Mouse (Mus musculus): ENCODE results near the gene Irf1. TPM values are rescaled to one million over a fixed set of nuclear protein-coding genes. Genes with fewer than 3 reads are reported as not detected.
A peak's percentile ranks its signal among the peaks of the same experiment; 100 is the strongest.

The Irf1 gene
- polyA plus RNA-seq, 1 experiment = 35.5 TPM

DNA sequence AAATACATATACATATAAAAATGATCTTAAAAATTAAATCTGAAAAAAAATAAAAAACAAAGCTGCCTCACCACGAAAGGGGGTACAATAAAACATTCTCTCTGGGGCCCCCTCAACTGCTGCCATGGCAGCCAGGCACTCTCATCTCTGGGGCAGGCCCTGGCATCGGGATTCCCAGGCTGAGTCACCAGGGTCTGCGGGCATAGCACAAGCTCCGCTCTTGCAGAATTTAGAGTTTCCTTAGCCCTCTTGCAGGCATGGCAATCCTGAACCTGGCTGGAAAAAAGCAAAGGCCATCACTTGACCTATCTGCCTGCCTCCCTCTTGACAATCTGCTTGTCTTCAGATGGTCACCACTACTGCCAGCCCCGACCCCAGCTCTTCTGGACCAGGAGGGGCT lies 8.5 kb upstream of the Irf1 start:
- 69% methylated on average over 5 of the region's 5 CpGs for WGBS
- no peaks in the 10 kb centered on the region for H3K36me3 ChIP-seq (ENCODE audit: control insufficient read depth, insufficient read depth, low read length)
- TF ChIP-seq CTCF (conservative IDR thresholded peaks at IDR 0.05; ENCODE audit: insufficient read depth, insufficient read length, low read depth, low read length) = no peak
- no peak for TF ChIP-seq POLR2A (IDR thresholded peaks at IDR 0.05; ENCODE audit: low read depth, low read length)
- H3K27me3 ChIP-seq (replicated peaks; ENCODE audit: control insufficient read depth, insufficient read depth, low read length) = no peaks in the 10 kb centered on the region
- peak overlapping the region; percentile 95 for H3K27ac ChIP-seq (ENCODE audit: insufficient read depth, low read depth, low read length)
- H3K4me3 ChIP-seq (ENCODE audit: insufficient read depth, low read depth, low read length) = no peak overlapping the region
- no peak for DNase-seq
- peaks cover 29% of the 10 kb centered on the region for H3K4me1 ChIP-seq (ENCODE audit: control insufficient read depth, insufficient read depth, low read length)

DNA sequence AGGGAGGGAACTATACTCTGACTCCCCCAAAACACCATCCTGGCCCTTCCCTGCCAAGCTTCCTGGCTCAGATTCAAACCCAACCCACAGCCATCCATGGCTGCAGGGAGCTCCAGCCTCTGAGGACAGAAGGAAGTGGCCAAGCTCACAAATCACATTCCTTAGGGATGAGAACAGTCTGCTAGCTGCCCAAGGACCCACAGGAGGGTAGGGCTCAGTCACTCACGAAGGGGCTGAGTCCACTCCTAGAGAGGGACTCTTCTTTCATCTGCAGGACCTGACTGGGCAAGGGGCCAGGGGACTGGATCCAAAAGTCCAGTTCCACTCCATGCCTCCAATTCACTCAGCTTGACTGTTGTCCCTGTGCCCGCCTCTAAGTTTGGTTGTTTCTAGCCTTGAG lies 8.0 kb upstream of the Irf1 start:
- H3K27me3 ChIP-seq (replicated peaks; ENCODE audit: control insufficient read depth, insufficient read depth, low read length) = no peaks in the 10 kb centered on the region
- H3K36me3 ChIP-seq (ENCODE audit: control insufficient read depth, insufficient read depth, low read length) = no peaks in the 10 kb centered on the region
- peak overlapping the region; percentile 95 for H3K27ac ChIP-seq (ENCODE audit: insufficient read depth, low read depth, low read length)
- TF ChIP-seq POLR2A (IDR thresholded peaks at IDR 0.05; ENCODE audit: low read depth, low read length) (no peak), CTCF (conservative IDR thresholded peaks at IDR 0.05; ENCODE audit: insufficient read depth, insufficient read length, low read depth, low read length) (no peak)
- WGBS = 5% methylated on average over 2 of the region's 2 CpGs
- peak; percentile 97 for DNase-seq
- H3K4me3 ChIP-seq (ENCODE audit: insufficient read depth, low read depth, low read length) = no peak overlapping the region
- peaks cover 29% of the 10 kb centered on the region for H3K4me1 ChIP-seq (ENCODE audit: control insufficient read depth, insufficient read depth, low read length)

DNA sequence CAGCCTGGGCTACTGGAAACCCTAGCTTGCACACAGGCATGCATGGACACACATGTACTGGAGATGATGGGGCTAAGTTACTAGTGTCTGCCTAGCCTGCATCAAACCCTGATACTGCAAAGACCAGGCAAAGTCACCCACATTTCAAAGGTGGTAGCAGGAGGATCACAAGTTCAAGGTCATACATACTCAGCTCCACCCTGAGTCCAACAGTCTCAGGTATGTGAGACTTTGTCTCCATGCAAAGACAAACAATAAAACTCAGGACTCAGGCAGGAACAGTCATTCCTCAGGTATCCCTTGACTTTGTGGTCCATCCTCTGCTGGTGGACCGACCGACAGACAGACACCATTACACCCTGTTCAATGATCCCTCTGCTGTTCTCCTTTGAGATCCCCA lies 7.4 kb upstream of the Irf1 start:
- no peak for DNase-seq
- no peak for TF ChIP-seq CTCF (conservative IDR thresholded peaks at IDR 0.05; ENCODE audit: insufficient read depth, insufficient read length, low read depth, low read length)
- TF ChIP-seq POLR2A (IDR thresholded peaks at IDR 0.05; ENCODE audit: low read depth, low read length) = no peak
- Histone ChIP-seq H3K36me3 (ENCODE audit: control insufficient read depth, insufficient read depth, low read length) (no peaks in the 10 kb centered on the region), H3K4me3 (ENCODE audit: insufficient read depth, low read depth, low read length) (no peak overlapping the region; the same call in 1 of the 2 replicates), H3K27me3 (replicated peaks; ENCODE audit: control insufficient read depth, insufficient read depth, low read length) (no peaks in the 10 kb centered on the region), H3K27ac (ENCODE audit: insufficient read depth, low read depth, low read length) (peak overlapping the region; percentile 95), H3K4me1 (ENCODE audit: control insufficient read depth, insufficient read depth, low read length) (peaks cover 29% of the 10 kb centered on the region)
- WGBS = 21% methylated on average over 2 of the region's 2 CpGs

GRCm38 (mm10) chr11:53762827-53763495 lies 6.9 kb upstream of the Irf1 start:
- H3K27me3 ChIP-seq (replicated peaks; ENCODE audit: control insufficient read depth, insufficient read depth, low read length) = no peaks in the 10 kb centered on the region
- peak overlapping the region; percentile 95 for H3K27ac ChIP-seq (ENCODE audit: insufficient read depth, low read depth, low read length)
- DNase-seq = peak; percentile 97
- TF ChIP-seq CTCF (conservative IDR thresholded peaks at IDR 0.05; ENCODE audit: insufficient read depth, insufficient read length, low read depth, low read length) = no peak
- TF ChIP-seq POLR2A (IDR thresholded peaks at IDR 0.05; ENCODE audit: low read depth, low read length) = peak; percentile 31
- WGBS = under 1% methylated on average over 23 of the region's 23 CpGs
- H3K4me1 ChIP-seq (ENCODE audit: control insufficient read depth, insufficient read depth, low read length) = peaks cover 29% of the 10 kb centered on the region
- H3K36me3 ChIP-seq (ENCODE audit: control insufficient read depth, insufficient read depth, low read length) = no peaks in the 10 kb centered on the region
- H3K4me3 ChIP-seq (ENCODE audit: insufficient read depth, low read depth, low read length) = peak overlapping the region; percentile 44

- TF ChIP-seq CTCF (conservative IDR thresholded peaks at IDR 0.05; ENCODE audit: insufficient read depth, insufficient read length, low read depth, low read length) (0 out of 2 replicates have a peak, but pooled peaks have one; percentile 13), POLR2A (IDR thresholded peaks at IDR 0.05; ENCODE audit: low read depth, low read length) (peak; percentile 69)
- peak overlapping the region; percentile 44 for H3K4me3 ChIP-seq (ENCODE audit: insufficient read depth, low read depth, low read length)
- no peaks in the 10 kb centered on the region for H3K36me3 ChIP-seq (ENCODE audit: control insufficient read depth, insufficient read depth, low read length)
- H3K4me1 ChIP-seq (ENCODE audit: control insufficient read depth, insufficient read depth, low read length) = peaks cover 23% of the 10 kb centered on the region
- H3K27ac ChIP-seq (ENCODE audit: insufficient read depth, low read depth, low read length) = peak overlapping the region; percentile 95
- DNase-seq = peak; percentile 95
- WGBS = under 1% methylated on average over 31 of the region's 33 CpGs
- H3K27me3 ChIP-seq (replicated peaks; ENCODE audit: control insufficient read depth, insufficient read depth, low read length) = no peaks in the 10 kb centered on the region
Observed at GRCm38 (mm10) chr11:53763496-53764140, 6.2 kb upstream of the Irf1 start.

DNA sequence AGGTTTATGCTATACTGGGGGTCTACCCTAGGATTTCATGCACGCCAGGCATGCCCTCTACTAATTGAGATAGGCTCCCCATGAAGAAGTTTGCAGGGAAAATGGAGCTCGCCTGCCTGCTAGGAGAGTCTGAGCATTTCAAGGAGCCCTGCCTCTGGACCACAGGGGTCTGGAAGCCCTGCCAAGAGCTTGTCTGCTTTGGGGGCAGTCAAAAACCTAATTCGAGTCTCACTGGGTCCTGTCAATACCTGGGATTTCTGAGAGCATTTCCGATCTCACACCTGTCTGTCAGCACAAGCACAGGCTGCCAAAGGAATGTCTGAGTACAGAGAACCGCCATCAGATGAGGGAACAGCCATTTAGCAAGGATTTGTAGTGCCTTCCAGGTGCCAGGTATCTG lies 5.2 kb upstream of the Irf1 start:
- Histone ChIP-seq H3K4me1 (ENCODE audit: control insufficient read depth, insufficient read depth, low read length) (peaks cover 15% of the 10 kb centered on the region), H3K27me3 (replicated peaks; ENCODE audit: control insufficient read depth, insufficient read depth, low read length) (no peaks in the 10 kb centered on the region), H3K36me3 (ENCODE audit: control insufficient read depth, insufficient read depth, low read length) (no peaks in the 10 kb centered on the region), H3K4me3 (ENCODE audit: insufficient read depth, low read depth, low read length) (no peak overlapping the region), H3K27ac (ENCODE audit: insufficient read depth, low read depth, low read length) (peak overlapping the region; percentile 95)
- TF ChIP-seq CTCF (conservative IDR thresholded peaks at IDR 0.05; ENCODE audit: insufficient read depth, insufficient read length, low read depth, low read length) (no peak), POLR2A (IDR thresholded peaks at IDR 0.05; ENCODE audit: low read depth, low read length) (no peak)
- no peak for DNase-seq
- 77% methylated on average over 5 of the region's 5 CpGs for WGBS

- no peak overlapping the region for H3K27ac ChIP-seq (ENCODE audit: insufficient read depth, low read depth, low read length)
- H3K27me3 ChIP-seq (replicated peaks; ENCODE audit: control insufficient read depth, insufficient read depth, low read length) = no peaks in the 10 kb centered on the region
- DNase-seq = no peak
- H3K4me3 ChIP-seq (ENCODE audit: insufficient read depth, low read depth, low read length) = no peak overlapping the region
- H3K36me3 ChIP-seq (ENCODE audit: control insufficient read depth, insufficient read depth, low read length) = no peaks in the 10 kb centered on the region
- WGBS = 82% methylated on average over 13 of the region's 13 CpGs
- H3K4me1 ChIP-seq (ENCODE audit: control insufficient read depth, insufficient read depth, low read length) = no peaks in the 10 kb centered on the region
- TF ChIP-seq POLR2A (IDR thresholded peaks at IDR 0.05; ENCODE audit: low read depth, low read length) (no peak), CTCF (conservative IDR thresholded peaks at IDR 0.05; ENCODE audit: insufficient read depth, insufficient read length, low read depth, low read length) (no peak)
Observed at GRCm38 (mm10) chr11:53768422-53769184, 1.2 kb upstream of the Irf1 start.

All from kidney, adult 2 months (tissue).